Mouse (Mus musculus) adipose tissue, adult 10 weeks (tissue): ENCODE data around the gene Cald1. TPM values are rescaled to one million over a fixed set of nuclear protein-coding genes. Genes with fewer than 3 reads are reported as not detected.

Source experiments
- polyA plus RNA-seq: library from polyadenylated mRNA; stranded (reverse); fragments of 350-450 nt; fragmentation: Illumina TruSeq; extraction: RNeasy Lipid Tissue Mini Kit (QIAGEN cat#74804); gene quantifications from one replicate; pipeline ENCODE4 v1.2.3, GENCODE M21; 2014; ENCODE audit warnings: low read depth, low replicate concordance

Gene Cald1
- 89.2 TPM for polyA plus RNA-seq

DNA sequence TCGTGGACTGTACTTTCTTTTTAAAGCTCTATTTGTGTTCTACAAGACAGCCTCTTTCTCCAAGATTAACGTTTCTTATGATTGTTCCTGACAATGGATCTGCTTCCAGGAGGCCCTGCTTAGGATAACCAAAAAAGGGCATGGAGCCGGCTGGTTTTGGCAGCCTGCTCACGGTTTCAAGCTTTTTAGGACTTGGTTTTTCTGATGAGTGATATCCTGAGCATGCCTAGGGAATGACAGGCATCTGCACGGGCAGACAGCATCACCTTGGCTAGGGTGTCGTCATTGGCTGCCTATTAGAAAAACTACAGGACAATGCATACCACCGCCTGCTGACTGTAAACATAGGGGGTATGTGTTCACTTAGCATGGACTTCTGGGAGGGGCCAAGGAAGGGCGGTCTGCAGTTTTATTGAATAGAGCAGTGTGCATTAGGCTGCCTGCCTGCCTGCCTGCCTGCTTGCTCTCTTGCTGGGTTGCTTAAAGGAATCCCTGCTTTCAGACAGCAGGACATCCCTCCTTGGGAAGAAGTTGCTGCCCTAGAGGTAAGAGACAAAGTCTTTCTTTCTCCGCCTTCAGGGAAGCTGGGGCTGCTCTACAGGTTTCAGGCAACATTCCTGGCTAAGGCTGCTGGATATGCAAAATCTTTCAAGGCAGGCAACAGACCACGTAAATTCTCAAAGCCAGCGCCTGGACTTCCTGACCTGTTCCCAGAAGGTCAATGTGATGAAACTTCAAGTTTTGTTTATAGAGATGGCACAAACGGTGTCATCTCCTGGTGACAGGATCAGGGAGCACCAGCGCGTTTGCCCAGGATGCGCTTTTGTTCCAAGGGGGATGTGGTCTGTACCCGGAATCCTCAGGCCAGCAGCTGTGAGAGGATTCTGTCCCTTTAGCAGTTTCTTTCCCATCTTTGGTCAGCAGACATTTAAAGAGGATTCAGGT lies at the start of gene Cald1:
Gene Cald1, plus strand, starts transcription at position 380 of the 945 bp plus-strand sequence.

DNA sequence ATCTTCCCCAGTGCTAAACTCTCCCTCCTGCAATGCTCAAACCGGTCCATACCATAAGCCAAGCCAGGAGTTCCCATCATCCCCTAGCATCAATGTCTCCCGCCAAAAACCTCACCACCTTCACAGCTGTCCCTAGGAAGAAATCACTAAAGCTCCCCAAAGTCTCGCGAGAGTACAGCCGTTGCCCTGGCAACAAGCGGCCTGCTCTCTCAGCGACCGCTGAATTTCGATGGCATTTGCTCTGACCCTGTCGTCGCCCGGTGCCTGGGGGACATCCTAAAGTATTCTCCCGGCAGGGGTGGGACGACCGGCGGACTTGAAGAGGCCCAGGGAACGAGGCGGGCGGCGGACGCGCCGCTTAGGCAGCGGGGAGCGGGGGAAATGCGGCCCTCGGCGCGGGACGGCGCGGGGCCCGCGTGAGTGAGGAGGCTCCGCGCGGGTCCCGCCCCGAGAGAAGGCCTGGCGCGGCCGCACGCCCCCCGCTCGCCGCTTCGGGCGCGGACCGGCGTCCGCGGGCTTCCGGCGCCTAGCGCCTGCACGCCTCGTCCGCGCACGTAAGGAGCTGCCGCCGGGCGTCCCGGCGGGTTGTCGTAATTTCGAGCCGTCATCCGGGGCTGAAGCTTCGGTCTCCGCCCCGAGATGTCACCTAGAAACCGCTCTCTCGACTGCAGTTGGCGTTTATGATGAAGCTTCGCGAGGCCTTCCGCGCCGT lies 182.1 kb downstream of the Cald1 start, which contains the start of gene Agbl3:
Gene Agbl3, plus strand, starts transcription at position 202 of the 712 bp plus-strand sequence.

Other genes starting within 250 kb of the Cald1 start
- 14.7 TPM for gene Akr1b8, start 244.4 kb upstream of the Cald1 start, polyA plus RNA-seq
- 44.4 TPM for gene Akr1b10, start 214.3 kb upstream of the Cald1 start, polyA plus RNA-seq
- 15.4 TPM for gene Akr1b7, start 186.2 kb upstream of the Cald1 start, polyA plus RNA-seq
- gene Bpgm, start 122.3 kb upstream of the Cald1 start, polyA plus RNA-seq: 36.4 TPM
- gene Agbl3, start 181.9 kb downstream of the Cald1 start, polyA plus RNA-seq: 18.0 TPM